Mouse (Mus musculus): Measurements from ENCODE around the gene Foxi2.

DNA sequence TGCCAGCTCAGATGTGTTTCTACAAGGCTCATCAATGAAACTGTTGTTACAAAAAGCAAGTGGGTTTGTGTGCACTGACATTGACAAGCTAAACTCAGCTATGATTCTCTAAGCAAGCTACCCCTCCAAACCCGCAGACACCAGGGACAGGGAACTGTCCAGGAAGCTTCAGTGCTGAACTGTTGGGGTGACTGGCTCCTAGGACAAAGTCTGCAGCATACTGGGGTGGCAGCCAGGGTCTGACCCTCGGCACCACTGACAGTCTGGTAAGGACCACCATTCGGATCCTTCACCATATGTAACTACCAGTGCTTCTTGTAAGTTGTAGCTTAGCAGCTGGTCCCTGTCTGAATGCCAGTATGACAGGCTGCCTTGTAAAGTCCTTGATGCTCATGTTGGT is 43.6 kb downstream of the Foxi2 start:
- TF ChIP-seq CHD2 (IDR thresholded peaks at IDR 0.05; ENCODE audit: low read depth, low read length) (no peak), HCFC1 (IDR thresholded peaks at IDR 0.05; ENCODE audit: borderline replicate concordance, insufficient read depth, low read length) (no peak), ZC3H11A (IDR thresholded peaks at IDR 0.05; ENCODE audit: borderline replicate concordance, low read depth, low read length) (no peak)
